Mouse (Mus musculus): Measurements from ENCODE around the gene Slc46a3.
A peak's percentile ranks its signal among the peaks of the same experiment; 100 is the strongest.

The Slc46a3 gene

GRCm38 (mm10) chr5:147894455-147895076 is at the start of gene Slc46a3:
Gene Slc46a3 (minus strand): TSS chr5:147894815.
- DNase-seq (ENCODE audit: low read depth) = peak; percentile 97

- DNase-seq (ENCODE audit: low read depth) = no peak
These were observed 44.6 kb upstream of the Slc46a3 start for GRCm38 (mm10) chr5:147939226-147939625.

GRCm38 (mm10) chr5:147935096-147935495 is 40.5 kb upstream of the Slc46a3 start:
- DNase-seq (ENCODE audit: low read depth) = no peak

GRCm38 (mm10) chr5:147928668-147929497 is 34.3 kb upstream of the Slc46a3 start:
- DNase-seq (ENCODE audit: low read depth) = peak; percentile 23

- peak; percentile 28 for DNase-seq (ENCODE audit: low read depth)
These were observed 31.5 kb upstream of the Slc46a3 start for GRCm38 (mm10) chr5:147925935-147926604.

GRCm38 (mm10) chr5:147924621-147925020 is 30.0 kb upstream of the Slc46a3 start:
- DNase-seq (ENCODE audit: low read depth) = no peak

GRCm38 (mm10) chr5:147918044-147918846 is 23.6 kb upstream of the Slc46a3 start:
- DNase-seq (ENCODE audit: low read depth) = no peak

GRCm38 (mm10) chr5:147916171-147916570 is 21.6 kb upstream of the Slc46a3 start:
- DNase-seq (ENCODE audit: low read depth) = no peak

- DNase-seq (ENCODE audit: low read depth) = no peak
These were observed 20.5 kb upstream of the Slc46a3 start for GRCm38 (mm10) chr5:147915038-147915566.

GRCm38 (mm10) chr5:147913241-147913842 is 18.7 kb upstream of the Slc46a3 start:
- DNase-seq (ENCODE audit: low read depth) = no peak

GRCm38 (mm10) chr5:147911744-147912143 is 17.1 kb upstream of the Slc46a3 start:
- DNase-seq (ENCODE audit: low read depth) = no peak

GRCm38 (mm10) chr5:147910807-147911509 is 16.3 kb upstream of the Slc46a3 start:
- DNase-seq (ENCODE audit: low read depth) = no peak

- DNase-seq (ENCODE audit: low read depth) = no peak
These were observed 13.2 kb upstream of the Slc46a3 start for GRCm38 (mm10) chr5:147907851-147908250.

- no peak for DNase-seq (ENCODE audit: low read depth)
These were observed 12.5 kb upstream of the Slc46a3 start for GRCm38 (mm10) chr5:147907144-147907543.

- DNase-seq (ENCODE audit: low read depth) = no peak
These were observed 8.6 kb upstream of the Slc46a3 start for GRCm38 (mm10) chr5:147903166-147903565.

- no peak for DNase-seq (ENCODE audit: low read depth)
These were observed 7.6 kb upstream of the Slc46a3 start for GRCm38 (mm10) chr5:147902008-147902757.

GRCm38 (mm10) chr5:147898968-147899549 is 4.4 kb upstream of the Slc46a3 start:
- no peak for DNase-seq (ENCODE audit: low read depth)

- no peak for DNase-seq (ENCODE audit: low read depth)
These were observed 3.6 kb upstream of the Slc46a3 start for GRCm38 (mm10) chr5:147898254-147898653.

- DNase-seq (ENCODE audit: low read depth) = peak; percentile 66
These were observed 1.9 kb upstream of the Slc46a3 start for GRCm38 (mm10) chr5:147896501-147896900.
